Mouse (Mus musculus) E14TG2a.4 (cell line): ENCODE data around the gene Tbc1d1.
A peak's percentile ranks its signal among the peaks of the same experiment; 100 is the strongest.

ENCODE experiments used
- H3K27me3 ChIP-seq: 2 replicates; pipeline ENCODE4 v1.6.1; 2014; ENCODE audit warnings: low read length, control low read depth; ENCODE audit not compliant: insufficient read depth
- H3K36me3 ChIP-seq: 2 replicates; pipeline ENCODE4 v1.6.1; 2014; ENCODE audit warnings: low read length, control low read depth; ENCODE audit not compliant: insufficient read depth
- H3K4me1 ChIP-seq: replicated peaks from 2 replicates; pipeline ENCODE4 v1.6.1; 2014; ENCODE audit warnings: low read depth, low read length, control low read depth
- H3K4me3 ChIP-seq: replicated peaks from 2 replicates; pipeline ENCODE4 v1.5.1; 2014; ENCODE audit warnings: mild to moderate bottlenecking, low read length
- H3K9me3 ChIP-seq: 2 replicates; pipeline ENCODE4 v1.6.1; 2014; ENCODE audit warnings: low read length, control low read depth
- CTCF ChIP-seq: conservative IDR thresholded peaks from 2 replicates; pipeline ENCODE4 v1.5.1; 2014; ENCODE audit warnings: low read length
- NANOG ChIP-seq: IDR thresholded peaks from 2 replicates; pipeline ENCODE4 v1.6.1; 2014; ENCODE audit warnings: borderline replicate concordance, low read length, mixed read lengths
- POU5F1 ChIP-seq: IDR thresholded peaks from 2 replicates; pipeline ENCODE4 v1.6.1; 2014; ENCODE audit warnings: low read length, borderline replicate concordance

Gene Tbc1d1

DNA sequence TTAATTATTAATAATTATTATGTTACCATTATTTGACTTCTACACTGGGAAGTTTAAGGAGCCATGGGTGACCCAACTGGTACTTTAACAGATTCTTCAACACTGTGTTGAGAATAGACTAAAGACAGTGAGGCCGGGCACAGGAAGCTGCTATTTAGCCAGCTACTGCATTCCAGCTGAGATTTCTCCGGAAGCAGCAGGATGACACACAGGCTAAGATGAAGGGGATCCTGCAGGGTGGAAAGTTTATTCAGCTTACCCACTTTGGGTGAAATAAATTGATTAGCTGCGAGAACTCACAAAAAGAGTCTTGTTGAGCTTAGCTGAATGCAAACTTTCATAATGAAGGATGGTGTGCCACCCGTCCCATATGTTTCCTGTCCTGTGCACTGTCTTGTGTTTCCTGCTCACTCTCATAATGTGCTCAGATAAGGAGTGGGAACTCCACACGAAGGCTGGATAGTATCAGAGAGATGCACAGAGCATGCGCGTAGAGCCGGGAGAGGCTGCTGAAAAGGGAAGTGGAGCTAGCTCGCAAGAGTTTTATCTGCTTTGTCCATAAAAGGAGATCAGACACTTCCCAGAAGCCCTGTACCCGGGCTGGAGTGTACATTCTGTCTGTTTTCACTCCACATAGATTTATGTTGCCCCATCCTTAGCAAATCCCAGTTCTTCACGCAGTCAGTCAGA, at the start of gene Tbc1d1:
Tbc1d1 (plus strand) TSS at position 445 of the 690 bp plus-strand sequence.
- Histone ChIP-seq H3K4me1 (peaks cover 17% of the 10 kb centered on the region), H3K36me3 (no peaks in the 10 kb centered on the region), H3K9me3 (no peaks in the 10 kb centered on the region), H3K4me3 (no peak within 1 kb of the TSS), H3K27me3 (peaks cover 58% of the 10 kb centered on the region)
- TF ChIP-seq CTCF (no peak), NANOG (no peak), POU5F1 (no peak)

DNA sequence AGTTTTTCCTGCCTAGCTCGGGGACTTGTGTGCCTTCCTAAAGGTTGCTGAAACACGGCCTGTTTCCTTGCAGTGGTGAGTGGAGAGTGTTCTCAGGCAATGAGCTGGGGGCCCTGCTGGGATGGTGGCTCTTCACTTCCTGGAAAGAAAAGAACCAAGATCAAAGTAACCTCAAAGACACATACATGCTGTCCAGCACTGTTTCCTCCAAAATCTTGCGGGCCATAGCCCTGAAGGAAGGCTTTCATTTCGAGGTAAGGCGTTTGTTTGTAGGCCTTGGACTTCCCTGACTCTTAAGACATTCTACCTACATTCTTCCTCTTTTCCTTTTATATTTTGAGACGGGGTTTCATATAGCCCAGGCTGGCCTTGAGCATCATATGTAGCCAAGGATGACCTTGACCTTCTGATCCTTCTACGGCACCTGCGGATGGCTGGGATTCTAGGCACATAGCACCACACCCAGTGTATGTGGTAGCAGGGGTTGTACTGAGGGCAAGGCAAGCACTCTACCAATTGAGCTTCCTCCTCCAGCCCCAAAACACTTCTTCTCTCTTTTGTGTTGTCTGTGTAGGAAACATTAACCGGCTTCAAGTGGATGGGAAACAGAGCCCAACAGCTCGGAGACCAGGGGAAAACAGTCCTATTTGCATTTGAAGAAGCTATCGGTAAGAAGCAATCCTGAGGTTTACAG, 48.4 kb upstream of the Tbc1d1 start:
- H3K36me3 ChIP-seq = peaks cover 70% of the 10 kb centered on the region
- no peak overlapping the region for H3K4me3 ChIP-seq
- H3K27me3 ChIP-seq = no peaks in the 10 kb centered on the region
- no peak for TF ChIP-seq POU5F1
- no peak; the same call in 1 of the 2 replicates for TF ChIP-seq NANOG
- TF ChIP-seq CTCF = no peak
- peaks cover 38% of the 10 kb centered on the region for H3K4me1 ChIP-seq
- no peaks in the 10 kb centered on the region for H3K9me3 ChIP-seq

GRCm38 (mm10) chr5:64109217-64109616, 46.9 kb upstream of the Tbc1d1 start:
- Histone ChIP-seq H3K4me3 (no peak overlapping the region), H3K36me3 (peaks cover 77% of the 10 kb centered on the region), H3K4me1 (peaks cover 28% of the 10 kb centered on the region), H3K9me3 (no peaks in the 10 kb centered on the region), H3K27me3 (no peaks in the 10 kb centered on the region)
- no peak for TF ChIP-seq CTCF
- no peak for TF ChIP-seq POU5F1
- no peak for TF ChIP-seq NANOG

- H3K27me3 ChIP-seq = no peaks in the 10 kb centered on the region
- peaks cover 70% of the 10 kb centered on the region for H3K36me3 ChIP-seq
- no peak overlapping the region for H3K4me3 ChIP-seq
- TF ChIP-seq NANOG (no peak), POU5F1 (no peak), CTCF (no peak)
- H3K9me3 ChIP-seq = peaks cover 14% of the 10 kb centered on the region
- H3K4me1 ChIP-seq = peaks cover 32% of the 10 kb centered on the region
Measured at GRCm38 (mm10) chr5:64112360-64112759, 43.7 kb upstream of the Tbc1d1 start.

DNA sequence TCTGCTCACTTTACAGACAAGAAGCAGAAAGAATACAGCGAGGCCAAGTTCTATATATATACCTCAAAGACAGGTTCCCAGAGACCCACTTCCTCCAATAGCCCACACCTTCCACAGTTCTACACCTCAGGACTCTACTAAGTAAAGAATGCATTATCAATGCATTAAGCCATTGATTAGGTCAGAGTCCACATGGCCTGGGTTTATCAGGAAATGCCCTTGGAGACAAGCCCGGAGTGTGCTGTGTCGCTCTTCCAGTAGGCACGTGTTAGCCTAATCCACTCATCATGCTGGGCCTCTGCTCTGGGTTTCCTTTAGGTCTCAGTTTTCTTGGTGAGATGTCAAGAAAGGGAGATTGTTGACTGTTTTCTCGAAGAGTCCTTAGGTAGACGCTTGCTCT, 41.9 kb upstream of the Tbc1d1 start:
- Histone ChIP-seq H3K4me3 (no peak overlapping the region), H3K27me3 (no peaks in the 10 kb centered on the region), H3K4me1 (peaks cover 18% of the 10 kb centered on the region), H3K9me3 (peaks cover 14% of the 10 kb centered on the region), H3K36me3 (peaks cover 58% of the 10 kb centered on the region)
- TF ChIP-seq NANOG = no peak
- no peak for TF ChIP-seq CTCF
- TF ChIP-seq POU5F1 = no peak

- H3K36me3 ChIP-seq = peaks cover 36% of the 10 kb centered on the region
- TF ChIP-seq NANOG = peak; percentile 57; the same call in 1 of the 2 replicates
- no peak for TF ChIP-seq CTCF
- H3K4me1 ChIP-seq = peaks cover 13% of the 10 kb centered on the region
- peak overlapping the region; percentile 29; the same call in 1 of the 2 replicates for H3K4me3 ChIP-seq
- no peaks in the 10 kb centered on the region for H3K27me3 ChIP-seq
- peaks cover 14% of the 10 kb centered on the region for H3K9me3 ChIP-seq
Measured at GRCm38 (mm10) chr5:64117191-64117590, 38.9 kb upstream of the Tbc1d1 start.

GRCm38 (mm10) chr5:64125783-64126182, 30.3 kb upstream of the Tbc1d1 start:
- H3K27me3 ChIP-seq = no peaks in the 10 kb centered on the region
- TF ChIP-seq POU5F1 = no peak
- TF ChIP-seq CTCF = no peak
- TF ChIP-seq NANOG = no peak
- no peaks in the 10 kb centered on the region for H3K9me3 ChIP-seq
- H3K36me3 ChIP-seq = no peaks in the 10 kb centered on the region
- H3K4me1 ChIP-seq = peaks cover 21% of the 10 kb centered on the region
- no peak overlapping the region for H3K4me3 ChIP-seq

- Histone ChIP-seq H3K36me3 (no peaks in the 10 kb centered on the region), H3K4me1 (peaks cover 21% of the 10 kb centered on the region), H3K9me3 (0 out of 2 replicates have a peak, but pooled peaks cover 6% of the 10 kb centered on the region), H3K27me3 (no peaks in the 10 kb centered on the region), H3K4me3 (no peak overlapping the region)
- TF ChIP-seq CTCF (no peak), POU5F1 (no peak), NANOG (no peak)
Measured at GRCm38 (mm10) chr5:64131550-64131949, 24.6 kb upstream of the Tbc1d1 start.

DNA sequence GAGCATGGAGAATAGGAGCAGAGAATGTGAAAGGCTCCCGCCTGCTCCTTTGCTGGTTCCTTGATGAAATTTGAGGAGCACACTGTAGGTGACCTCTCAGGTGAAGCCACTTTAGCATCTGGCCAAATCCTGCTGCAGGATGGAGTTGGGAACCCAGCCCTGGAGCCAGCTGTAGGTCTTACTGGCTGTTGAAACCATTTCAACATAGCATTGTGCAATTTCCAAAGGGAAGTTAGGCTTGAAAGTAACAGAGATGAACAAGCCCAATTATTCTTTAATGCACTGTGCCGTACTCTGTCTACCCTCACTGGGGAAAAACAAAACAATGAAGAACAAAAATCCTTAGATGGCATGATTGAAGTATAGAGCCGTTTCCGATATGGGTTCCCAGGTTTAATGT, 22.2 kb upstream of the Tbc1d1 start:
- H3K27me3 ChIP-seq = no peaks in the 10 kb centered on the region
- H3K9me3 ChIP-seq = 0 out of 2 replicates have a peak, but pooled peaks cover 6% of the 10 kb centered on the region
- no peaks in the 10 kb centered on the region for H3K36me3 ChIP-seq
- no peak overlapping the region for H3K4me3 ChIP-seq
- H3K4me1 ChIP-seq = peaks cover 7% of the 10 kb centered on the region
- TF ChIP-seq CTCF (no peak), POU5F1 (no peak), NANOG (no peak)
